Mouse (Mus musculus): Measurements from ENCODE around the gene Best3.
"Not testable (repeated sequence)": the region's sequence is repeated elsewhere in the genome, so short reads cannot be mapped to it uniquely, and the experiment has no call there.

The Best3 gene

GRCm38 (mm10) chr10:117031160-117031559, 45.0 kb downstream of the Best3 start:
- DNase-seq = no peak

GRCm38 (mm10) chr10:117033785-117034184, 47.7 kb downstream of the Best3 start:
- DNase-seq = peak; percentile 70 to 90

GRCm38 (mm10) chr10:117040355-117040754, 54.2 kb downstream of the Best3 start:
- DNase-seq = no peak

DNA sequence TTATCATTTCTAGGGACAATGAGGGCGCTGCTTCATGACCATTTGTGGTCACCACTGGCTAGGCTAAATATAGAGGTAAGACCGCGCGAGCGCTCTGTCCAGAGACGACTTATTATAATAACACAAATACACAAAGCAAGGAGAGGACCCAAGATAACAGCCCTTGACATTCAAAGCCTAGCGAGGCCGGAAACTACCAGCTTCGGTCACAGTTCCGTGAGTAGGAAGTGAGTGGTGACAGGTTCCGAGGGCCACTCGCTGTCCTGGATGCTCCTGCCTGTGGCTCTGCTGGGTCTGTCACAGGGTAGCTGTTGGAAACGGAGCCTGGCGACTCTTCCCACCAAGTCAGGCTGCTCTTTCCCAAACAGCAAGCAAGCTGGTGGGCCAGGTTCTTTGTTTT, 56.2 kb downstream of the Best3 start:
- no peak for DNase-seq

- DNase-seq = not testable (repeated sequence)
These were observed 57.5 kb downstream of the Best3 start for GRCm38 (mm10) chr10:117043497-117044166.

DNA sequence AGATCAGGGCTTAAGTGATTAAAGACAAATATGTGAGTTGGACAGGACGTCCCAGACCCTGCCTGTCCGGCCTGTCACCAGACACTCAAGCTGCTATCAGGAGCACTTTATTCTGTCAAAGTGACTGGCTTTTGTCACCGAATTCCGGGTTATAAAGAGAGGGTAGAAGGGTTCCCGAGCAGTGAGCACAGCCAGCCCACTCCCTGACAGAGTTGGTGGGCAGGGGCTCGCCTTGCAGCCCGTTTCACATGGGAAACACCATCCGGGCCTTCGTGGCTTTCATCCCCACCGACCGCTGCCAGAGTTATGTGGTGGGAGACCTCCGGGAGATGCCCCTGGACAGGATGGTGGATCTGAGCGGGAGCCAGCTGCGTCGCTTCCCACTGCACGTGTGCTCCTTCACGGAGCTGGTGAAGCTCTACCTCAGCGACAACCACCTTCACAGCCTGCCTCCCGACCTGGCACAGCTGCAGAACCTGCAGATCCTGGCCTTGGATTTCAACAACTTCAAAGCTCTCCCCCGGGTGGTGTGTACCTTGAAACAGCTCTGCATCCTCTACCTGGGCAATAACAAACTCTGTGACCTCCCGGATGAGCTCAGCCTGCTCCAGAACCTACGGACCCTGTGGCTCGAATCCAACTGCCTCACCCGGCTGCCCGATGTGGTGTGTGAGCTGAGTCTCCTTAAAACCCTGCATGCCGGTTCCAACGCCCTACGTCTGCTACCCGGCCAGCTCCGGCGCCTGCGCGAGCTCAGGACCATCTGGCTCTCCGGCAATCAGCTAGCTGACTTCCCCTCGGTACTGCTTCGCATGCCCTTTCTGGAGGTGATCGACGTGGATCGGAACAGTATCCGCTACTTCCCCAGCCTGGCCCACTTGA, 59.3 kb downstream of the Best3 start, which contains the start of gene Lrrc10:
TSS of gene Lrrc10 (plus strand) at position 167 of the 882 bp plus-strand sequence.
- DNase-seq = no peak

DNA sequence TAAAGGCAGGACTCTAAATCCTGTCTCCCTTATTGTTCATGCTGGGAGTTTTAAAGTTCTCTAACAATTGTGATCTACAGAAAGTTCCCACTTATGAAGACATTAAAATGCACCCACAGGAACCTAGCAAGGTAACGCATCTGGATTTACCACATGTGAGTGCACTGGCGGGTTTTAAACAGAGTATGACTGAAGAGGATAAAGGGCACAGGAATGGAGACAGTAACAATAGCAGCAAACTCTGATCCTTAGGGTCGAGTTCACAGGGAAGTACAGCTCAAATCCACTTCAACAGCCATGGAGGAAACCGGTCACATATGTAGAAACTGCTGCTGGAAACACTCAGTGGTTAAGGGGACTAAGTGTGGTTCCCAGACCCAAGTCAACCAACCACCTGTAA, 63.1 kb downstream of the Best3 start:
- DNase-seq = no peak

DNA sequence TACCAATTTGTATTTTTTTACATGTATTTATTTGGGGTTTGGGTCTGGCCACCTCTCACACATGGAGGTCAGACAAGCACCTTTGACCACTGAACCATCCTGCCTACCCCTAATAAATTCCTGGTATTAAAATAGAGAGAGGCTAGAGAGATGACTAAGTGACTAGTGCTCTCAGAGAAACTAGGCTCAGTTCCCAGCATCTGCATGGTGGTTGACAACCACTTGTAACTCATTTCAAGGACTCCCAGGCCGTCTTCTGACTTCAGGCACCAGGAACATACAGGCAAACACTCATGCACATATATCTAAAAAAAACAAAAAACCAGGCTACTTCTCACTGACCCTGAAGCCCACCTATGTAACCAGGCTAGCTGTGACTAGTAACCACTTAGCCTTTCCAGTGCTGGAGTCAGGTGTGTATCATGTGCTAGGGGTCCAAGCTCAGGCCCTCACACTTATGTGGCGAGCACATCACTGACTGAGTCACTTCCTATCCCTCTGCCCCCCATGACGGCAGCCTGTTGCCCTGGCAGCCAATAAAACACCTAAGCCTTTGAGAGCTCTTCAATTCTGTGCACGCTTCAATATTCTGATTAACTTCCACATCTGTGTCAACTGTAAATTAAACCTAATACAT, 64.0 kb downstream of the Best3 start:
- no peak for DNase-seq

DNA sequence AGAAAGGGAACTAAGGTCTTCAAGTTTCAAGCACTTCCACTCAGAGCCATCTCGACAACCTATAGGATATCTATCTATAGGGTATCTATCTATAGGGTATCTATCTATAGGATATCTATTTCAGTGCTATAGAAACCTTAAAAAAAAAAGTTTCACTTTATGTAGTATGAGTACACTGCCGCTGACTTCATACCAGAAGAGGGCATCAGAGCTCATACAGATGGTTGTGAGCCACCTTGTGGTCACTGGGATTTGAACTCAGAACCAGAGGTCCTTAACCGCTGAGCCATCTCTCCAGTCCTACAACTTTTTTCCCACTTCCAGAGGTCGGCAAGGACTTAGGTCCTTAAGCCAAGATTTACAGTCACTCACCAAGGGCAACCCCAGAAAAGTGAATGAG, 69.6 kb downstream of the Best3 start:
- no peak for DNase-seq

DNA sequence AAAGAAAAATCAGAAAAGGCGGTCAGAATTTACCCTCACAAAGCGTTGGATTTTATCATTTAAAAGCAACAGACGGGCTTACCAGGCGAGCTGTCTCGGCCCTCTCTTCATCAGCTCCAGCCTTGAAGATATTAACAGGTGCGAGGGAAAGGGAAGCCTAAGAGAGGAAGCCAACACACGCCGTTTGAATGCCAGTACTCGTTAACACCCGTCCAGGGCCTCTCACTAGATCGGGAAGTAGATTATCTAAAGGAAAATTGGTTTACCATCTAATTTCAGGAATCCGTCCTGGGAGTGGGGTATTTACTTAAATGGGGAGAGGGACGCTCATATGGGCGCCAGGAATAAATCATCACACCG, 76.8 kb downstream of the Best3 start:
- no peak for DNase-seq

DNA sequence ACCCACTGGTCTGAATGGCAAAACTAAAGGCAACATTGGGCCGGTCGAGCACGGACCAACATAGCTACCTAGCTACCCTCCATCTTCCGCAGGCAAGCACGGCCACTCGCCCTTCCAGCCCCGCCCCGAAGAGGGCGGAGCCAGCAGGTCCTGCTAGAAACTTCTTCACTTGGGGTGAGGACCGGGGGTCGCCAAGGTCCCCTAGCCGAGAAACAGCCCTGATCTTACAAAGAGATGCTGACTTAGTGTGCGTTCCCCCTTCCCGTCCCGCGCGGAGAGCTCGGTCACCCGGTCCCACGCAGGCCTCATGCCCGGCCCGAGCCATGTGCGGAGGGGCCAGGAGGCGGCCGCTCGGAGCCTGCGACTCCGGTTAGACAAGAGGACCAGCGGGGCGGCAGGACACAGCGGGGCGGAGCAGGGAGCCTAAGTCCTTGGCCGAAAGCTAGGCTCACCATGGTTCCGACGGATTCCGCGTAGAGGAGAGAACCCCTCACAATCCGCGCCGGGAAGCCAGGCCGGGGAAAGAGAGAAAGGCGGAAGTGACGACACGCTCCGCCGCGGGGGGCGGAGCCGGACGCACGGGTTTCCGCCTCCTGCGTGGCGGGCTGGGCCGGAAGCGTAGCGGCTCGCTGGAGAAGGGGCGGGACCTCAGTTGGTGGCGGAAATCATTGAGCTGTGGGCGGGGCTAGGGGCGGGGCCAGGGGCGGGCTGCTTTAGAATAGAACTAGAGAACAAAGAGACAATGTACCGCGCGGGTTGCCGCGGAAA, 77.3 kb downstream of the Best3 start, which contains the start of gene Cct2:
TSS of gene Cct2 (minus strand) at position 561 of the 768 bp plus-strand sequence.
- DNase-seq = peak; percentile 88

DNA sequence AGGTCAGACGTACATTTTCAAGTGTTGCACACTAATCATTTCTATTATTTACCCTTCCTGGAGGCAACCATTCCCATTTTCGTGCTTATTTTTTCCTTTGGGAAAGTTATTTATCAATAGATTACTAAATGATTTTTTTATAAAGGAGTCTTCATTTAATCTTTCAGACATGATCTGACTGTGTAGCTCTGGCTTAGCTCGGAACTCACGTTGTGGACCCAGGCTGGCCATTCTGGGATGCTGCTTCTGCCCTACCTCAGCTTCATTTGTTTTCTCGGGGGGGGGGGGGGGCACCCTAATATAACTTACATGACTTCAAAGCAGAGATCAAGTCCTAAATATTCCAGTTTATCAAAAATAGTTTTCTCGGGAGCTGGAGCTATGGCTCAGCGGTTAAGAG, 78.0 kb downstream of the Best3 start:
- no peak for DNase-seq

- DNase-seq = no peak
These were observed 83.0 kb downstream of the Best3 start for GRCm38 (mm10) chr10:117069109-117069508.

GRCm38 (mm10) chr10:117072191-117072888, 86.2 kb downstream of the Best3 start:
- no peak for DNase-seq

GRCm38 (mm10) chr10:117073176-117073575, 87.1 kb downstream of the Best3 start:
- DNase-seq = no peak

Data from kidney, adult 8-10 months (tissue).